Mouse (Mus musculus): ENCODE results near the gene Olfr1447. TPM values are rescaled to one million over a fixed set of nuclear protein-coding genes. Genes with fewer than 3 reads are reported as not detected.

Olfr1447 gene
- not detected for total RNA-seq (2022)

DNA sequence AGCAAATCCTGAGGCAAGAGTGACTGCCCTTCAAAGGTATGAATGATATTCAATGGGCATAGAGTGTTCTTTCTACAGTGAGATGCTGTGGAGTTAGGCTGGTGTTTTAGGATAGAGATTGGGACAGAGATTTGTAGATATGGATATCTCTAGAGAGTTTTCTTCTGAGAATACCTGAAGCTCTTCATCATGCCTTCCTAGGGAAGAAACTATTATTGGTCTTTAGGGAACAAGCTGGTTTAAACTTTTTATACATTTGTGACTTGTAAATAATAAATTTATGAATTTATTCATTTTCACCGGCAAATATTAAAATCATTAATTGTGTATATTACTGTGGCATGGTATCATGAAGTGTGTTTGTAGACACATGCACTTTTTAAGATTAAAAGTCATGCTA lies at the start of gene Olfr1447:
Gene Olfr1447 (minus strand): TSS at position 101 of the 400 bp plus-strand sequence.
- no peak for DNase-seq

GRCm38 (mm10) chr19:12949958-12950357 lies 46.4 kb upstream of the Olfr1447 start, which contains the start of gene Olfr1450:
Gene Olfr1450 (plus strand): TSS chr19:12950258.
- no peak for DNase-seq

GRCm38 (mm10) chr19:12930540-12930939 lies 27.0 kb upstream of the Olfr1447 start, which contains the start of gene Olfr1449:
Gene Olfr1449 (plus strand): TSS chr19:12930840.
- DNase-seq, result no peak

- no peak for DNase-seq
Observed at GRCm38 (mm10) chr19:12924319-12924718, 20.8 kb upstream of the Olfr1447 start, which contains the start of gene Olfr1448. Gene Olfr1448 (minus strand): TSS chr19:12924419.

DNA sequence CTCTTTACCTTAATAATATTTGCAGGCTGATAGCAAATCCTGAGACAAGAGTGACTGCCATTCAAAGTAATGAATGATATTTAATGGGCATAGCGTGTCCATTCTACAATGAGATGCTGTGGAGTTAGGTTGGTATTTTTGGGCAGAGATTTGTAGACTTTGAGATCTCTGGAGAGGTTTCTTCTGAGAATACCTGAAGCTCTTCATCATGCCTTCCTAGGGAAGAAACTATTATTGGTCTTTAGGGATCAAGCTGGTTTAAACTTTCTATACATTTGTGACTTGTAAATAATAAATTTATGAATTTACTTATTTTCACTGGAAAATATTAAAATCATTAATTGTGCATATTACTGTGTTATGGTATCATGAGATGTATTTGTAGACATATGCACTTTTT lies 10.1 kb downstream of the Olfr1447 start, which contains the start of gene Olfr1446:
Gene Olfr1446 (minus strand): TSS at position 101 of the 400 bp plus-strand sequence.
- DNase-seq, result no peak

DNA sequence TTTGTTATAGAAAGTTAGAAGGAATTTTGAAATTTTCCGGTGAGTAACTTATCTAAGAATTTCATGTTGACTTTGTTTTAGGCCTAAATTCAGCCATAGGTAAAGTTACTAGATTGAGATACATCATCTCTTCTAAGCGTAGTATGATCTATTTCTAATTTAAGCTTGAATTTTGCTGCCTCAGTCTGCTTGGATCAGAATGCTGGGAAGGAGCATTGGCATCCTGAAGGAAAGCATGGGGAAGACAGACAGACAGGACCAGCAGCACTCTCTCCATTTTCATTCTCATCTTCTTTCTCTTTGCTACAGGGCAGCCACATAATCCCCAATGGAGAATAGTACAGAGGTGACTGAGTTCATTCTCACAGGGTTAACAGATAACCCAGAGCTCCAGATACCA lies 20.0 kb downstream of the Olfr1447 start, which contains the start of gene Olfr1445:
Gene Olfr1445 (plus strand): TSS at position 301 of the 400 bp plus-strand sequence.
- no peak for DNase-seq

DNA sequence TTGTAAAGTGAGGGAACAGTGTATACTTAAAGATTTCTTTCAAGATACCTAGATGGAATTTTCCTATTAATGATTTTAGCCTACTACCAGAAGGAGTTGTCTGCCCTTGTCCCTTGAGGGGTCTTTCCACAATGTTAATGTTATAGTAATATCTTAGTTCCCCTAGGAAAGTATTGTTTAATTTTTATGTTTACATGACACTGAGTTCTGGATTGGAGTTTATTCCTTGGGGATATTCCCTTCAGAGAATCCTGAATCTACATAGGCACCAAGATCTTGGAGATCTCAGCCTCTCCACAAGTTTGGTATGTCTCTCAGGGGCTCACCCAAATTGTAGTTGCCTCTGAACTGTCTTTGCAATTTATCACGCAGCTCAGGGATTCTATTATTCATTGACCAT lies 46.6 kb downstream of the Olfr1447 start, which contains the start of gene Olfr1444:
Gene Olfr1444 (plus strand): TSS at position 301 of the 400 bp plus-strand sequence.
- no peak for DNase-seq

Other genes with a start within 250 kb of the Olfr1447 start
- not detected for gene Olfr1442, start 233.3 kb downstream of the Olfr1447 start, total RNA-seq (2022)
- gene Olfr1443, start 225.6 kb downstream of the Olfr1447 start, total RNA-seq (2022), result not detected
- under 1 TPM in 1 of 4 experiments, not detected in 3; 0.35 TPM for gene Keg1, start 208.0 kb downstream of the Olfr1447 start, total RNA-seq (2022)
- gene Cntf, start 138.1 kb downstream of the Olfr1447 start, total RNA-seq (2022), result 1 to 10 TPM; 1.1 to 3.6 (median 2.3) TPM
- 10 to 100 TPM; 70.3 to 80.8 (median 71.4) TPM for gene Zfp91, start 107.6 kb downstream of the Olfr1447 start, total RNA-seq (2022)
- gene Lpxn, start 107.5 kb downstream of the Olfr1447 start, total RNA-seq (2022), result 1 to 10 TPM; 2.1 to 5.8 (median 3.9) TPM
- not detected for gene Gm5244, start 57.1 kb downstream of the Olfr1447 start, total RNA-seq (2022)
- gene Olfr1444, start 46.5 kb downstream of the Olfr1447 start, total RNA-seq (2022), result not detected
- gene Olfr1445, start 19.9 kb downstream of the Olfr1447 start, total RNA-seq (2022), result not detected
- not detected for gene Olfr1446, start 10.2 kb downstream of the Olfr1447 start, total RNA-seq (2022)
- not detected for gene Olfr1448, start 20.7 kb upstream of the Olfr1447 start, total RNA-seq (2022)
- gene Olfr1449, start 27.1 kb upstream of the Olfr1447 start, total RNA-seq (2022), result not detected
- not detected for gene Olfr1450, start 46.5 kb upstream of the Olfr1447 start, total RNA-seq (2022)
- gene Olfr1451, start 91.3 kb upstream of the Olfr1447 start, total RNA-seq (2022), result not detected
- not detected for gene Olfr1453, start 124.6 kb upstream of the Olfr1447 start, total RNA-seq (2022)
- not detected for gene Olfr1454, start 156.9 kb upstream of the Olfr1447 start, total RNA-seq (2022)
- not detected for gene Olfr1457, start 194.1 kb upstream of the Olfr1447 start, total RNA-seq (2022)
- not detected for gene Olfr1458, start 203.0 kb upstream of the Olfr1447 start, total RNA-seq (2022)
- under 1 TPM; 0.06 to 0.25 (median 0.12) TPM for gene Olfr1459, start 245.8 kb upstream of the Olfr1447 start, total RNA-seq (2022)

Measured in adrenal gland, adult 8-10 months (tissue).